Mouse (Mus musculus): Measurements from ENCODE around the gene Glt1d1. TPM values are rescaled to one million over a fixed set of nuclear protein-coding genes. Genes with fewer than 3 reads are reported as not detected.

Glt1d1 gene
- polyA plus RNA-seq, 1 experiment from 2014 or later = 0.62 TPM

GRCm38 (mm10) chr5:127633666-127634065, 1.6 kb downstream of the Glt1d1 start:
- H3K4me3 ChIP-seq (replicated peaks) = no peak overlapping the region
- no peaks in the 10 kb centered on the region for H3K36me3 ChIP-seq
- H3K27ac ChIP-seq = no peak overlapping the region
- H3K9ac ChIP-seq = no peak overlapping the region
- no peak overlapping the region for H3K4me2 ChIP-seq
- H3K4me1 ChIP-seq = 0 out of 2 replicates have a peak, but pooled peaks cover 4% of the 10 kb centered on the region
- no peaks in the 10 kb centered on the region for H3K9me3 ChIP-seq
- ATAC-seq (ENCODE audit: insufficient read depth, low FRiP score, low read depth) = no peak
- WGBS = 82% methylated on average over 7 of the region's 7 CpGs
- H3K27me3 ChIP-seq (replicated peaks) = peaks cover 21% of the 10 kb centered on the region

- Histone ChIP-seq H3K27ac (no peak overlapping the region), H3K9me3 (no peaks in the 10 kb centered on the region), H3K4me2 (no peak overlapping the region), H3K4me3 (replicated peaks) (no peak overlapping the region), H3K4me1 (no peaks in the 10 kb centered on the region), H3K27me3 (replicated peaks) (peaks cover 4% of the 10 kb centered on the region; the same call in 1 of the 2 replicates), H3K9ac (no peak overlapping the region), H3K36me3 (no peaks in the 10 kb centered on the region)
- ATAC-seq (ENCODE audit: insufficient read depth, low FRiP score, low read depth) = no peak
- WGBS = 61% methylated on average over 4 of the region's 4 CpGs
Observed at GRCm38 (mm10) chr5:127637622-127638021, 5.6 kb downstream of the Glt1d1 start.

- Histone ChIP-seq H3K36me3 (no peaks in the 10 kb centered on the region), H3K9me3 (no peaks in the 10 kb centered on the region), H3K4me2 (no peak overlapping the region), H3K4me3 (replicated peaks) (no peak overlapping the region), H3K4me1 (no peaks in the 10 kb centered on the region), H3K27me3 (replicated peaks) (0 out of 2 replicates have a peak, but pooled peaks cover 2% of the 10 kb centered on the region), H3K9ac (no peak overlapping the region), H3K27ac (no peak overlapping the region)
- 84% methylated on average over 2 of the region's 2 CpGs for WGBS
- no peak for ATAC-seq (ENCODE audit: insufficient read depth, low FRiP score, low read depth)
Observed at GRCm38 (mm10) chr5:127638177-127638576, 6.1 kb downstream of the Glt1d1 start.

GRCm38 (mm10) chr5:127639067-127639605, 7.1 kb downstream of the Glt1d1 start:
- Histone ChIP-seq H3K4me2 (no peak overlapping the region), H3K4me3 (replicated peaks) (no peak overlapping the region), H3K9ac (no peak overlapping the region), H3K27me3 (replicated peaks) (no peaks in the 10 kb centered on the region), H3K9me3 (no peaks in the 10 kb centered on the region), H3K36me3 (no peaks in the 10 kb centered on the region), H3K4me1 (no peaks in the 10 kb centered on the region), H3K27ac (no peak overlapping the region)
- ATAC-seq (ENCODE audit: insufficient read depth, low FRiP score, low read depth) = no peak
- WGBS = 78% methylated on average over 6 of the region's 6 CpGs

GRCm38 (mm10) chr5:127639635-127640034, 7.6 kb downstream of the Glt1d1 start:
- Histone ChIP-seq H3K4me2 (no peak overlapping the region), H3K36me3 (no peaks in the 10 kb centered on the region), H3K9me3 (no peaks in the 10 kb centered on the region), H3K4me1 (no peaks in the 10 kb centered on the region), H3K27ac (no peak overlapping the region), H3K9ac (no peak overlapping the region), H3K4me3 (replicated peaks) (no peak overlapping the region), H3K27me3 (replicated peaks) (no peaks in the 10 kb centered on the region)
- ATAC-seq (ENCODE audit: insufficient read depth, low FRiP score, low read depth) = no peak
- WGBS = 88% methylated on average over 13 of the region's 13 CpGs

- Histone ChIP-seq H3K4me2 (no peak overlapping the region), H3K36me3 (no peaks in the 10 kb centered on the region), H3K9me3 (no peaks in the 10 kb centered on the region), H3K27ac (no peak overlapping the region), H3K27me3 (replicated peaks) (no peaks in the 10 kb centered on the region), H3K4me3 (replicated peaks) (no peak overlapping the region), H3K4me1 (no peaks in the 10 kb centered on the region), H3K9ac (no peak overlapping the region)
- ATAC-seq (ENCODE audit: insufficient read depth, low FRiP score, low read depth) = no peak
- 93% methylated on average over 3 of the region's 3 CpGs for WGBS
Observed at GRCm38 (mm10) chr5:127640359-127640758, 8.3 kb downstream of the Glt1d1 start.

- 89% methylated on average over 15 of the region's 15 CpGs for WGBS
Observed at GRCm38 (mm10) chr5:127641185-127641958, 9.3 kb downstream of the Glt1d1 start.

GRCm38 (mm10) chr5:127648046-127648445, 16.0 kb downstream of the Glt1d1 start:
- no peaks in the 10 kb centered on the region for H3K4me1 ChIP-seq
- no peak overlapping the region for H3K9ac ChIP-seq
- H3K9me3 ChIP-seq = no peaks in the 10 kb centered on the region
- H3K27me3 ChIP-seq (replicated peaks) = no peaks in the 10 kb centered on the region
- no peak overlapping the region for H3K4me2 ChIP-seq
- WGBS = 68% methylated on average over 6 of the region's 6 CpGs
- no peaks in the 10 kb centered on the region for H3K36me3 ChIP-seq
- no peak overlapping the region for H3K4me3 ChIP-seq (replicated peaks)
- no peak for ATAC-seq (ENCODE audit: insufficient read depth, low FRiP score, low read depth)
- H3K27ac ChIP-seq = no peak overlapping the region

More at GRCm38 (mm10) chr5:127641185-127641958, 9.3 kb downstream of the Glt1d1 start:
- no peaks in the 10 kb centered on the region for H3K36me3 ChIP-seq
- H3K27me3 ChIP-seq (replicated peaks) = no peaks in the 10 kb centered on the region
- H3K4me1 ChIP-seq = no peaks in the 10 kb centered on the region
- no peak overlapping the region for H3K27ac ChIP-seq
- no peaks in the 10 kb centered on the region for H3K9me3 ChIP-seq
- no peak overlapping the region for H3K4me3 ChIP-seq (replicated peaks)
- H3K9ac ChIP-seq = no peak overlapping the region
- no peak overlapping the region for H3K4me2 ChIP-seq
- ATAC-seq (ENCODE audit: insufficient read depth, low FRiP score, low read depth) = no peak

- H3K9me3 ChIP-seq = no peaks in the 10 kb centered on the region
- H3K27me3 ChIP-seq (replicated peaks) = no peaks in the 10 kb centered on the region
- no peak overlapping the region for H3K27ac ChIP-seq
- no peaks in the 10 kb centered on the region for H3K36me3 ChIP-seq
- ATAC-seq (ENCODE audit: insufficient read depth, low FRiP score, low read depth) = no peak
- no peak overlapping the region for H3K4me2 ChIP-seq
- H3K4me3 ChIP-seq (replicated peaks) = no peak overlapping the region
- no peaks in the 10 kb centered on the region for H3K4me1 ChIP-seq
- no peak overlapping the region for H3K9ac ChIP-seq
Observed at GRCm38 (mm10) chr5:127649077-127649476, 17.0 kb downstream of the Glt1d1 start.

- no peaks in the 10 kb centered on the region for H3K36me3 ChIP-seq
- no peak overlapping the region for H3K9ac ChIP-seq
- whole genome bisulfite sequencing = 77% methylated on average over 2 of the region's 2 CpGs
- no peaks in the 10 kb centered on the region; the same call in 1 of the 2 replicates for H3K9me3 ChIP-seq
- no peak overlapping the region for H3K4me2 ChIP-seq
- ATAC-seq (ENCODE audit: insufficient read depth, low FRiP score, low read depth) = no peak
- H3K27ac ChIP-seq = no peak overlapping the region
- H3K27me3 ChIP-seq (replicated peaks) = no peaks in the 10 kb centered on the region
- no peak overlapping the region for H3K4me3 ChIP-seq (replicated peaks)
- no peaks in the 10 kb centered on the region for H3K4me1 ChIP-seq
Observed at GRCm38 (mm10) chr5:127658257-127658656, 26.2 kb downstream of the Glt1d1 start.

- Histone ChIP-seq H3K9ac (no peak overlapping the region), H3K9me3 (no peaks in the 10 kb centered on the region; the same call in 1 of the 2 replicates), H3K4me1 (no peaks in the 10 kb centered on the region), H3K4me2 (no peak overlapping the region), H3K4me3 (replicated peaks) (no peak overlapping the region), H3K27ac (no peak overlapping the region), H3K27me3 (replicated peaks) (no peaks in the 10 kb centered on the region), H3K36me3 (no peaks in the 10 kb centered on the region)
- 79% methylated on average over 3 of the region's 3 CpGs for WGBS
- ATAC-seq (ENCODE audit: insufficient read depth, low FRiP score, low read depth) = no peak
Observed at GRCm38 (mm10) chr5:127659312-127659711, 27.2 kb downstream of the Glt1d1 start.

- no peak overlapping the region for H3K9ac ChIP-seq
- no peak overlapping the region for H3K4me3 ChIP-seq (replicated peaks)
- H3K27me3 ChIP-seq (replicated peaks) = no peaks in the 10 kb centered on the region
- no peak overlapping the region for H3K27ac ChIP-seq
- 74% methylated on average over 5 of the region's 5 CpGs for WGBS
- ATAC-seq (ENCODE audit: insufficient read depth, low FRiP score, low read depth) = no peak
- no peaks in the 10 kb centered on the region for H3K4me1 ChIP-seq
- H3K9me3 ChIP-seq = no peaks in the 10 kb centered on the region; the same call in 1 of the 2 replicates
- no peak overlapping the region for H3K4me2 ChIP-seq
- no peaks in the 10 kb centered on the region for H3K36me3 ChIP-seq
Observed at GRCm38 (mm10) chr5:127660267-127660666, 28.2 kb downstream of the Glt1d1 start.

Measured in stomach, embryonic 15.5 days (tissue).